Mouse (Mus musculus) bone marrow, adult 2 months (tissue): Measurements from ENCODE around the gene Vcan.

Experiments used
- CTCF ChIP-seq: fragments of 200-500 bp; IDR thresholded peaks from 2 replicates; pipeline ENCODE4 v1.5.1; 2011; ENCODE audit warnings: low read length, control low read depth; ENCODE audit not compliant: control insufficient read depth, insufficient read depth
- POLR2A ChIP-seq: fragments of 200-500 bp; IDR thresholded peaks from 2 replicates; pipeline ENCODE4 v1.6.1; 2011; ENCODE audit warnings: low read depth, mild to moderate bottlenecking, control low read depth, low read length, borderline replicate concordance; ENCODE audit not compliant: control insufficient read depth

DNA sequence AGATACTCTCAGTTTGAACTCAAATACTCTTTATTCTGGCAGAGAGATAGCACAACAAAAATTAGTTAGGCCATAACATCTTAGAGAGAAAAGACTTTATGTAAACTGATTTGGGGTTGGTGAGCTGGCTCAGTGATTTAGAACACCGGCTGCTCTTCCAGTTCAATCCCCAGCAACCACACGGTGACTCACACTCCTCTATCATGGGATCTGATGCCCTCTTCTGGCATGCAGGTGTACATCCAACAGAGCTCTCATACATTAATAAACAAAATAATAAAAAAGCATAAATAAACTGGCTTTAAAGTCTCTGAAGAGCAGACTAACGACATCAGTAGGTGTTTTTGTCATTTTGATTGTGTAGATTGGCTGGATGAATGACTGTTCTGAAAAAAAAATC is 21.8 kb downstream of the Vcan start:
- TF ChIP-seq CTCF (no peak), POLR2A (no peak)
